Mouse (Mus musculus) adrenal gland, adult (tissue): Measurements from ENCODE around the gene Trabd.

Experiments
- DNase-seq, 2 experiments: peaks; one replicate each; pipeline ENCODE4 v3.0.0; 2022 to 2023; ENCODE audit warnings: low spot score in 1 of 2; ENCODE audit not compliant: inconsistent age in 2 of 2

The Trabd gene

GRCm38 (mm10) chr15:89074613-89075477 is at the start of gene Trabd:
Trabd (plus strand) TSS chr15:89075124.
- DNase-seq, result peak in 1 of 2 experiments; percentile 55

GRCm38 (mm10) chr15:89044381-89044780 is 30.5 kb upstream of the Trabd start:
- no peak for DNase-seq

DNA sequence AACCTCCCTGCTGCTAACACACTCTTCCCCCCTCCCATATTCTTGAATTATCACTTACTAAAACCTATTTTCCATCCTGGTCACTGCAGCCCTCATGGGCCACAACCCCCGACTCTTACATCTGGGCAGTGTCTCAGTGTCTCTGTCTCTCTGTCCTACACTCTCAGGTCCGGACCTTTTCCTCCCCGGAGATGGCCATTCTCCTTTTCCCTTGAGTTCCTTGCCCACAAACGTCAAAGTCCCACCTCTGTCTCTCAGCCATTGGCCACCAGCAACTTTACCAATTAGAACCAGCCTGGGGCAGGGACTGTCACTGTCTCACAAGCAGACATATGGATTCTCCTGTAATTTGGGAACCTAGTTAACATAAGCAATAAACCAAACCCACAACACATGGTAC is 28.6 kb upstream of the Trabd start:
- DNase-seq, result no peak

- no peak for DNase-seq
Measured at GRCm38 (mm10) chr15:89054666-89055065, 20.3 kb upstream of the Trabd start.

GRCm38 (mm10) chr15:89058736-89059135 is 16.2 kb upstream of the Trabd start:
- no peak for DNase-seq

DNA sequence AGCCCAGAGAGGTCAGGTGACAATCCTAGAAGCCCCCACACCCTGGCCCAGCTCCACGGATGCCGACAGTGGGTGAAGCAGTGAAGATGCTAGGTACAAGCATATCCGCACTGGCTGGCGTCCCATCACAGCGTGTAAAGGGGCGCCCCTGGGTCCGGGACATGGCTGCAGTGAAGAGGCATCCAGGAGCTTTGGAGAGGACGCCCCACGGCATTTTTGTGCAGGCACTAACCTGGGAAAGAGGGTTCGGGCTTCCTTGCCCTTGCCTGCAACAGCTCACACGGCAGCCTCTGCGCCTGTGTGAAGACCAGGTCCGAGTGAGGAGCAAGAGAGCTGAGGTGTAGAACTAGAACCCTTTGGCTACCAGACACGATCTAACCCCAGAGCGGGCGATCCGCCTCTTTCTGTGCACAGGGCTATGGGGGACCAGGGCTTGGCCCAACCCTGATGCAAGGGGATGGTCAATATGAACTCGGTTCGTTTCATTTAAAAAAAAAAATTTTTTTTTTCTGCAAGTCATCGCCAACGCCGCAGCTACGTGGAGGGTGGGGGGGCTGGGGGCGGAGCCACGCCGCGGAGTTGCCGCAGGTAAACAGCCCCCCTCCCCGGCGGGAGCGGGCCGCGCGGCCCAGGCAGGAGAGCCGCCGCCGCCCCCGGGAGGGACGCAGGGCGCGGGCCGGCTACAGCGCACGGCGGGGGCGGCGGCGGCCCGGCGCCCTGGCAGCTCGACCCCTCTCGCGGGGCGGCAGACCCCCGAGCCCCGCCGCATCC is 15.6 kb upstream of the Trabd start, which contains the start of gene Panx2:
TSS of gene Panx2 (plus strand) at position 574 of the 771 bp plus-strand sequence.
- DNase-seq, result peak in 1 of 2 experiments; percentile 51

- peak; percentile 21 to 54 for DNase-seq
Measured at GRCm38 (mm10) chr15:89060032-89060681, 14.8 kb upstream of the Trabd start.

DNA sequence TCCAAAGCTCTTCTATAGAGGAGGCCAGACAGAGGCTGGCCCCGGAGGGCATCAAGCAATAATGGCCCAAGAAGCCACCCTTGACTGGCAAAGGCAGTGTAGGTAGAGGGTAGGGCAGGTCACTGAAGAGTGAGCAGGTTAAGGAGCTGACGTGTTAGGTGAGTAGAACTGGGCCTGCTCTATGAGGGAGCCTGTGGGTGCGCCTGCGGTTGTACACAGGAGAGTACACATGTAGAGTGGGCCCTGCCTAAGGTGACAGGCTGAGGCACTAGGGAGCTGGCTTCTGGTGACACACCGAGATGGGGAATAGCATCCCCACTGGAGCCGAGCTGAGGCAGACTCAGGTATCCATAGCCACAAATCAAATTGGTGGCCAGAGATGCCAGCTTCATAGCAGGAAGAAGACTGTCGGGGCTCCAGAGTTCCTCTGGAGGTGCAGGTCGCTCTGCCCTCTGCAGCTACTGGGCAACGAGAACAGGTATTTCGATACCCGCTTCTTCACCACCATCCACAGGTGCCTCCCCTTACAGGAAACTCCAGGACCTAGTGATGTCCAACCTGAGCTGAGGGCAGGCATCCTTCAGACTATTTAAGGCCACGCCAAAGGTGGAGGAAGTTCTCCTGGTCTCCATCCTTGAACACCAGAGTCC is 14.0 kb upstream of the Trabd start:
- no peak for DNase-seq

GRCm38 (mm10) chr15:89061761-89062517 is 13.0 kb upstream of the Trabd start:
- no peak for DNase-seq

- DNase-seq, result peak in 1 of 2 experiments; percentile 16
Measured at GRCm38 (mm10) chr15:89062518-89062910, 12.4 kb upstream of the Trabd start.

GRCm38 (mm10) chr15:89063001-89063400 is 11.9 kb upstream of the Trabd start:
- DNase-seq, result no peak

DNA sequence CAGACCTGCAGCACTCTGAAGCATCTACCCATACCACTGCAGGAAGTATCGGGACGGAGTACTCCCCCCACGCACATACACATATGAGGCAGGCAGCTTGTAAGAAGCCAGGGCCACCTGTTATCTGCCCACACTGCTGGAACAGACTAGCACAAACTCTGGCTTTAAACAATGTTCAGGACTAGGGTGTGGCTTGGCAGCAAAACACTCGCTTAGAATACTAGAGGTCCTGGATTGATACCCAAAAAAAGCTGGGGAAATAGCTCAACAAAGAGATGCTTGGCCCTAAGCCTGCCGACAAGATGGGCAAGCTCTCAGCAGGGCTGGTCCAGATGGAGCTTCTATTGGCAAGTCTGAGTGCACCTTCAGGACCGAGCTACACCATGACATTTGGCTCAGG is 11.4 kb upstream of the Trabd start:
- no peak for DNase-seq

- no peak for DNase-seq
Measured at GRCm38 (mm10) chr15:89064891-89065290, 10.0 kb upstream of the Trabd start.

GRCm38 (mm10) chr15:89067609-89068008 is 7.3 kb upstream of the Trabd start:
- peak in 1 of 2 experiments; percentile 21 for DNase-seq

- DNase-seq, result no peak
Measured at GRCm38 (mm10) chr15:89068226-89068625, 6.7 kb upstream of the Trabd start.

- no peak for DNase-seq
Measured at GRCm38 (mm10) chr15:89069336-89069840, 5.5 kb upstream of the Trabd start.

GRCm38 (mm10) chr15:89070606-89071005 is 4.3 kb upstream of the Trabd start:
- peak in 1 of 2 experiments; percentile 31 for DNase-seq

GRCm38 (mm10) chr15:89073993-89074603 is 826 bp upstream of the Trabd start:
- DNase-seq, result no peak

- DNase-seq, result peak; percentile 94 to 97
Measured at GRCm38 (mm10) chr15:89075478-89076147, 689 bp downstream of the Trabd start.
